In genomic region chr17:31806496-31806895, GRCm38 (mm10) we compare ENCODE assay signal across 13 mouse cellular contexts. TPM values are rescaled to one million over a fixed set of nuclear protein-coding genes. Genes with fewer than 3 reads are reported as not detected.
DNase-seq lines count a peak whose midpoint lies in the region; ATAC-seq and TF ChIP-seq lines count a peak whose summit lies in the region.
"Had no signal": no experiment of that assay in that cellular context is flagged by ENCODE, and none has a peak within 500 bp of the region (broad histone marks: within the 10 kb centered on the region; RNA-seq: fewer than 3 reads in every experiment).

No protein-coding gene starts in this region.

- no peaks in the 10 kb centered on the region for H3K9me3 ChIP-seq in forebrain, embryonic 10.5 days
- no peaks in the 10 kb centered on the region for H3K9me3 ChIP-seq in forebrain, embryonic 14.5 days (replicated peaks; ENCODE audit: control insufficient read depth, low read length)
- no peaks in the 10 kb centered on the region for H3K9me3 ChIP-seq in lung, embryonic 14.5 days (ENCODE audit: low read depth, low read length)
- no peaks in the 10 kb centered on the region for H3K9me3 ChIP-seq in forebrain, embryonic 15.5 days
- H3K9me3 ChIP-seq in stomach, embryonic 14.5 days (ENCODE audit: control insufficient read depth, low read depth, low read length) = no peaks in the 10 kb centered on the region
- H3K9me3 ChIP-seq: midbrain, embryonic 10.5 days; neural tube, embryonic 12.5 days had no signal

- no peak for TF ChIP-seq CTCF in lung, embryonic 14.5 days (IDR thresholded peaks at IDR 0.05; ENCODE audit: low read depth)

- no peak overlapping the region for H3K4me2 ChIP-seq in forebrain, embryonic 14.5 days (ENCODE audit: low read length)
- H3K4me2 ChIP-seq in lung, embryonic 14.5 days = no peak overlapping the region
- H3K4me2 ChIP-seq in forebrain, embryonic 15.5 days (replicated peaks) = no peak overlapping the region
- no peak overlapping the region for H3K4me2 ChIP-seq in stomach, embryonic 14.5 days (replicated peaks; ENCODE audit: low read depth, low read length)
- H3K4me2 ChIP-seq: neural tube, embryonic 12.5 days had no signal

- H3K36me3 ChIP-seq in forebrain, embryonic 10.5 days (replicated peaks) = no peaks in the 10 kb centered on the region
- no peaks in the 10 kb centered on the region for H3K36me3 ChIP-seq in forebrain, embryonic 14.5 days (ENCODE audit: control insufficient read depth, insufficient read depth, low read length)
- no peaks in the 10 kb centered on the region for H3K36me3 ChIP-seq in lung, embryonic 14.5 days (ENCODE audit: insufficient read depth)
- no peaks in the 10 kb centered on the region for H3K36me3 ChIP-seq in forebrain, embryonic 15.5 days
- no peaks in the 10 kb centered on the region for H3K36me3 ChIP-seq in stomach, embryonic 14.5 days (ENCODE audit: control insufficient read depth, insufficient read depth, low read length)
- H3K36me3 ChIP-seq: midbrain, embryonic 10.5 days; neural tube, embryonic 12.5 days had no signal

- no peak for ATAC-seq in forebrain, embryonic 14.5 days
- no peak for ATAC-seq in lung, embryonic 14.5 days (ENCODE audit: insufficient read depth)
- no peak for ATAC-seq in forebrain, embryonic 15.5 days (replicated peaks)
- no peak for ATAC-seq in stomach, embryonic 14.5 days (ENCODE audit: insufficient number of reproducible peaks, insufficient read depth, low FRiP score, low read depth)

- WGBS in forebrain, embryonic 10.5 days = 43% methylated on average over 3 of the region's 3 CpGs
- WGBS in forebrain, embryonic 14.5 days = 37% methylated on average over 3 of the region's 3 CpGs
- WGBS in lung, embryonic 14.5 days = 61% methylated on average over 3 of the region's 3 CpGs
- 41% methylated on average over 3 of the region's 3 CpGs for WGBS in forebrain, embryonic 15.5 days
- WGBS in stomach, embryonic 14.5 days = 64% methylated on average over 3 of the region's 3 CpGs

- no peak overlapping the region for H3K4me3 ChIP-seq in forebrain, embryonic 10.5 days
- H3K4me3 ChIP-seq in forebrain, embryonic 14.5 days (ENCODE audit: low read depth, low read length) = no peak overlapping the region
- no peak overlapping the region for H3K4me3 ChIP-seq in lung, embryonic 14.5 days (ENCODE audit: low read depth, low read length)
- H3K4me3 ChIP-seq in forebrain, embryonic 15.5 days = no peak overlapping the region
- no peak overlapping the region for H3K4me3 ChIP-seq in stomach, embryonic 14.5 days (ENCODE audit: low read depth, low read length)
- H3K4me3 ChIP-seq: midbrain, embryonic 10.5 days; neural tube, embryonic 12.5 days had no signal

- H3K27me3 ChIP-seq in forebrain, embryonic 10.5 days (ENCODE audit: poor library complexity, severe bottlenecking) = no peaks in the 10 kb centered on the region
- H3K27me3 ChIP-seq in forebrain, embryonic 14.5 days (replicated peaks; ENCODE audit: control insufficient read depth, insufficient read depth, low read length) = no peaks in the 10 kb centered on the region
- no peaks in the 10 kb centered on the region for H3K27me3 ChIP-seq in lung, embryonic 14.5 days (ENCODE audit: insufficient read depth, low read length)
- H3K27me3 ChIP-seq in forebrain, embryonic 15.5 days = no peaks in the 10 kb centered on the region
- H3K27me3 ChIP-seq in stomach, embryonic 14.5 days (ENCODE audit: control insufficient read depth, insufficient read depth, low read length) = no peaks in the 10 kb centered on the region
- H3K27me3 ChIP-seq: neural tube, embryonic 12.5 days had no signal

- no peak for DNase-seq in forebrain, embryonic 10.5 days (ENCODE audit: extremely low spot score, low spot score)
- no peak for DNase-seq in forebrain, embryonic 14.5 days (ENCODE audit: low spot score)
- no peak for DNase-seq in lung, embryonic 14.5 days
- DNase-seq in lung, postnatal 4 days = no peak
- DNase-seq in thymus, postnatal 36 days = no peak
- DNase-seq in heart, postnatal 4 days = no peak
- DNase-seq: cerebellum, adult 9-11 months; layer of hippocampus, adult 9-11 months; lung, adult 18-20 months had no signal

- peaks cover 37% of the 10 kb centered on the region for H3K4me1 ChIP-seq in forebrain, embryonic 10.5 days
- H3K4me1 ChIP-seq in forebrain, embryonic 14.5 days (ENCODE audit: control insufficient read depth, insufficient read depth, low read length) = peaks cover 5% of the 10 kb centered on the region
- H3K4me1 ChIP-seq in lung, embryonic 14.5 days (ENCODE audit: insufficient read depth) = peaks cover 4% of the 10 kb centered on the region
- peaks cover 15% of the 10 kb centered on the region for H3K4me1 ChIP-seq in forebrain, embryonic 15.5 days
- peaks cover 9% of the 10 kb centered on the region; the same call in 1 of the 2 replicates for H3K4me1 ChIP-seq in stomach, embryonic 14.5 days (ENCODE audit: control insufficient read depth, insufficient read depth, low read length)

- H3K27ac ChIP-seq in forebrain, embryonic 10.5 days = peak overlapping the region; percentile 62; the same call in 1 of the 2 replicates
- no peak overlapping the region for H3K27ac ChIP-seq in forebrain, embryonic 14.5 days (ENCODE audit: low read depth, low read length)
- peak overlapping the region; percentile 75 for H3K27ac ChIP-seq in lung, embryonic 14.5 days (ENCODE audit: low read depth)
- H3K27ac ChIP-seq in forebrain, embryonic 15.5 days (replicated peaks) = peak overlapping the region; percentile 56; the same call in 1 of the 2 replicates
- peak overlapping the region; percentile 66; the same call in 1 of the 2 replicates for H3K27ac ChIP-seq in stomach, embryonic 14.5 days (ENCODE audit: low read length)
- H3K27ac ChIP-seq: midbrain, embryonic 10.5 days; neural tube, embryonic 12.5 days had no signal

- H3K9ac ChIP-seq in forebrain, embryonic 14.5 days (ENCODE audit: low read length) = no peak overlapping the region
- H3K9ac ChIP-seq in lung, embryonic 14.5 days = no peak overlapping the region
- H3K9ac ChIP-seq in forebrain, embryonic 15.5 days (replicated peaks) = no peak overlapping the region
- no peak overlapping the region for H3K9ac ChIP-seq in stomach, embryonic 14.5 days (replicated peaks; ENCODE audit: low read depth, low read length)
- H3K9ac ChIP-seq: neural tube, embryonic 12.5 days had no signal

RNA-seq across cellular contexts. Expression of gene Sik1, which starts 49.1 kb away (rescaled TPM):
- 10.0 and 11.4 TPM in 2 replicates for polyA plus RNA-seq in forebrain, embryonic 10.5 days (2016; fragmentation: Nextera tagmentation; extraction: Ambion mirVana)
- 12.2 and 14.7 TPM in 2 replicates for polyA plus RNA-seq in forebrain, embryonic 14.5 days (2014; fragmentation: Nextera tagmentation; extraction: Ambion mirVana)
- polyA plus RNA-seq in lung, embryonic 14.5 days (2014; fragmentation: Nextera tagmentation; extraction: Ambion mirVana) = 25.0 and 26.2 TPM in 2 replicates
- polyA plus RNA-seq in forebrain, embryonic 15.5 days (2015; fragmentation: Nextera tagmentation; extraction: Ambion mirVana) = 17.3 and 24.5 TPM in 2 replicates
- polyA plus RNA-seq in stomach, embryonic 14.5 days (2014; fragmentation: Nextera tagmentation; extraction: Ambion mirVana) = 19.7 and 20.8 TPM in 2 replicates
- total RNA-seq in heart, postnatal 4 days (2021) = 10 to 100 TPM; 74.3 to 79.7 TPM
